Mouse (Mus musculus): ENCODE measurements around the gene Anks1b.

Anks1b gene

GRCm38 (mm10) chr10:90728401-90729358 is 855.4 kb downstream of the Anks1b start:
- DNase-seq (ENCODE audit: low spot score), result peak; percentile 47

DNA sequence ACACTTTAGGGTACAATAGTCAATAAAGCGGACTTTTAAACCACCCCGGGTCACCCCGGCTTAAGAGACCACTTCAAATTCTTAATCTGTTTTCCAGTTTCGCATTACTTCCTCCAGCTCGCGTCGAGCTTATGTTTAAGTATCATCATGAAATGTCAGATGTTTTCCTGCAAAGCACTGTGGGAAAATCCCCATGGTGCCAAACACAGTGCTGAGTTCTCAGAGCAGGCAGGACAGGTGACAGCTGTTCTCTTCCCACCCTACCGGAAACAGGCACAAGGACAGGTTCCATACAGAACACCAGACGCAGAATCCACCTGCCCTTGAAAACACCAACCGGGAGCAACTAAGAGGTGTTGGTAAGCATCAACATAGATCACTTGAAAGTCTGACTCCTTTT is 856.2 kb downstream of the Anks1b start:
- DNase-seq (ENCODE audit: low spot score), result no peak

GRCm38 (mm10) chr10:90732823-90733222 is 859.5 kb downstream of the Anks1b start:
- no peak for DNase-seq (ENCODE audit: low spot score)

GRCm38 (mm10) chr10:90733632-90734031 is 860.3 kb downstream of the Anks1b start:
- peak; percentile 4 for DNase-seq (ENCODE audit: low spot score)

DNA sequence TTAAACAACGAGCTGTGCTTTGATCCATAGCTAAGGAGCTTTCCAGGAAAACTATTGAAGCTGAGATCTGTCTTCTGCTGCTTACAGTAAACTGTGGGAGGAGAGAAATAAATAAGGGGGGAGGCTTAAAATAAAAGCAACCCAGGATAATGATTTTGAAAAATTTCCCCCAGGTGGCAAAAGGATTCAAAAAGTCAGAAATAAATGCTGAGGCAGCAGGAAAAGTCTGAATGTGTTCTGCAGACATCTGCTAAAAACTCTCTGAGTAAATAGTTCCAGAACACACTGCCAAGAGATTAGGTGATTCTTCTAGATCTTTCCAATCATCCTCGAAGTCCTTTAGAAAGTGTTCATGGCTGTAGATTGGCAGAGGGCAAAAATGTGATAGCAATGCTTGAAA is 865.2 kb downstream of the Anks1b start:
- DNase-seq (ENCODE audit: low spot score), result no peak

- DNase-seq (ENCODE audit: low spot score), result no peak
Observed at GRCm38 (mm10) chr10:90740956-90741355, 867.6 kb downstream of the Anks1b start.

DNA sequence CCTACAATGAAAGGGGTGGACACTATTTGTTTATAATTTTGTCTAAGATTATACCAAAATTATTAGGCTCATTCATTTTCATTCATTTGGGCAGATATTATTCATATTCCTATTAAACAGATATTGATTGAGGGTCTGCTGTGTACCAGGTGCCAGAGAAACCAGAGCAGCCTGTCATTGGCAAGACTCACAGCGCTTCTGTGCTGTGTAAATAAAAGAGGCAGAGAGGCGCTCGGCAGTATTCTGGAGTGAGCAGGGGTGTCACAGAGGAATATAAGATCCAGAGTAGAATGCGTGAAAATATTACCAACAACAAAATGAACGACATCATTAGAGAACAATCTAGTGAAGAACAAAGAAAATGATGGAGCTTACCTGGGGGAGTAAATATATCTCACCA is 878.6 kb downstream of the Anks1b start:
- no peak for DNase-seq (ENCODE audit: low spot score)

DNA sequence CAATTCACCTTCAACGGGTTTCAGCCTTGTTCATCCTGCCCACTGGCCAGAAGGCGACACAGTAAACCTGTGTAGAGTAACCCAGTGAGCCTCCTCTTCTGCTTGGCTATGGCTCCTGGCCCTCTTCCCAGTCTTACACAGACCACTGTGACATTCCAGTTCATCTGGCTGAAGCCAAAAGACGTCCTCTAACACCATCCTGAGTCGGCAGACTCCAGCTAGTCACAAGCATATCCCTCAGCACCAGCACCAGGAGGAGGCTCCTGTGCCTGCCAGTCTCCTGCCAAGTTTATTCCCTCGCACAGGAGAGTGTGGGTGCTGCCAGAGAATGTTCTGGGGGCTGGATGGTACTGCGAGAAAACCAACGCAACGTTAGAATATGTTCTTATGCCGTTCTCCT is 879.8 kb downstream of the Anks1b start:
- no peak for DNase-seq (ENCODE audit: low spot score)

DNA sequence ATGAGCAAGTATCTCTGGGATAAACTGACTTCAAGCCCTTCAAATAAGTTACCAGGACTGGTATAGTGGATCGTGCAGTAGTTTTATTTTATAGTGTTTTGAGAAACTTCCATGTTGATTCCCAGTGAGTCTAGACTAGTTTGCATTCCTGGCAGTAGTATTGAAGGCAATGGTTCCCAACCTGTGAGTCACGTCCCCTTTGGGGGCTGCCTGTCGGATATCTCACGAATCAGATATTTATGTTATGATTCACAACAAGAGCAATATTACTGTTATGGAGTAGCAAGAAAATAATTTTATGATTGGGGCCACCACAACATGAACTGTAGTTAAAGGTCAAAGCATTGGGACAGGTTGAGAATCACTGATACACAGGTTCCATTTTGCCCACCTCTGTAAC is 884.5 kb downstream of the Anks1b start:
- DNase-seq (ENCODE audit: low spot score), result no peak

GRCm38 (mm10) chr10:90759929-90760328 is 886.6 kb downstream of the Anks1b start:
- DNase-seq (ENCODE audit: low spot score), result no peak

GRCm38 (mm10) chr10:90766261-90766660 is 893.0 kb downstream of the Anks1b start:
- no peak for DNase-seq (ENCODE audit: low spot score)

- no peak for DNase-seq (ENCODE audit: low spot score)
Observed at GRCm38 (mm10) chr10:90770403-90770955, 897.2 kb downstream of the Anks1b start.

GRCm38 (mm10) chr10:90771046-90771445 is 897.7 kb downstream of the Anks1b start:
- no peak for DNase-seq (ENCODE audit: low spot score)

DNA sequence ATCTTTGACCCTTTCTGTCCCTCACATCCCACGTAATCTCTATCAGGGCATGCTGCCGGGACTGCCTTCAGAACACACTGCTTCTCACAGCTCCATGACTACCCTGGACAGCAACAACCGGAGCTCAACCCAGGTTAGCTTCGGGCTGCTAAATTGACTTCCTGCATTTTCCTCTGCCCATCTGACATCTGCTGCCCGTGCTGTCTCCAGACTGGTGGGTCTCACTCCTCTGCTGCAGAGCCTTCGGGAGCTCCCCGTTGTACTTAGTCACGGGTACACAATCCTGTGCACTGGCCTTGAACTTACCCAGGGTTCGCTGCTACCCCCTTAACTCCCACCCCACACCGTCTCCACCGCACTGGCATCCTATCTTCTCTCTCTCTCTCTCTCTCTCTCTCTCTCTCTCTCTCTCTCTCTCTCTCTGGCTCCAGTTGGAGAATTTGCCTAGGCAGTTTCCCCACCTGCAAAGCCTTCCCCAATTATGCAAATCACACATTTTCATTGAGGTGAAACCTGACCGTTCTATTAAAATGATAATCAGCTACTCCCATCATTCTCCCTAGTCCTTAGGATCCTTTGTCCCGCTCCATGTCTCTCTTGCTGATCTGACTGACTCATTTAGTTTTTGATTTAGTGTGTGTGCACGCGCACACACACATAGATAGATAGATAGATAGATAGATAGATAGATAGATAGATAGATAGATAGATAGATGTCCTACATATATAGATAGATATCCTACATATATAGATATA is 898.3 kb downstream of the Anks1b start:
- DNase-seq (ENCODE audit: low spot score), result no peak

- no peak for DNase-seq (ENCODE audit: low spot score)
Observed at GRCm38 (mm10) chr10:90779561-90780400, 906.5 kb downstream of the Anks1b start.

DNA sequence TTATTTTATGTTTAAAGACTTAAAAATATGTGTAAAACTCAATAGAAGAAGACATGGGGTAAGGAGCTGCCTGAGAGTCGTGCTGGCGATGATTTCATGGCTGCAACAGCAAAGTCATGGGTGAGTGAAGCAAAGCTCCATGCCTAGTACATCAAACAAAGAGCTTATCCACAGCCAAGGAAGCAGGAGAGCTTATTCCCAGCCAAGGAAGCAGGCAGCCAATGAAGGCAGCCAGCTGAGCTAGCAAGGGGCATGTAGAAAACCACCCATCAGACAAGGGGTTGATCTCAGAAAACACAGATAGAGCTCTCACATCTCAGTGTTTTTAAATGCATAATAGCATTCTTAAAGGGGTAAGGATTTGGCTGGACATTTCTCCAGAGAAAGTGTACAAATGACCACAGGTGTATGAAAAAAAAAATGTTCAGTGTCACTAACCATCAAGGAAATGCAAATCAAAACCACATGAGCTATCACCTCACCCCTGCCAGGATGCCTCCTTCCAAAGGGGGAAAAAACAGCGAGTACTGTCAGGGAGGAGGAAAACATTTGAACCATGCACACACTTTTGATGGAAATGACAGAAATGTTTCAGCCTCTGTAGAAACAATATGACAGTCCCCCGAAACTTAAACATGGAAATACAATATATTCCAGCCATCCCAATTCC is 911.8 kb downstream of the Anks1b start:
- DNase-seq (ENCODE audit: low spot score), result no peak

DNA sequence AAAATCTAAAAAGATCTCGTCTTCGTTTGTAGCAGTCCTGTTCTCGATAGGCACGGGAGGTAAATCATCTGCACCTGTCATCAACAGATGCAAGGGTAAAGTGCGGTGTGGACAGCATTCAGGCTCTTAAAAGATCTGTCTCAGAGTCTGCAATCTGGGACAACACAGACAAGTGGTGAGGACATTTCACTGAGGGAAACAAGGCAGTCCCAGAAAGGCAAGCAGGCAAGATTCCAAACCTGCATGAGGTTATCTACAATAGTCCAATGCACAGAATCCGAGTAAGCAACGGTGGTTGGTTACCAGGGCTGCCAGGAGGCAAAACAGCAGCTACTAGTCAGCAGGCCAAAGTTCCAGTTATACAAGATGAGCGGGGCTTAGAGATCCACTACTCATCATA is 912.4 kb downstream of the Anks1b start:
- DNase-seq (ENCODE audit: low spot score), result no peak

DNA sequence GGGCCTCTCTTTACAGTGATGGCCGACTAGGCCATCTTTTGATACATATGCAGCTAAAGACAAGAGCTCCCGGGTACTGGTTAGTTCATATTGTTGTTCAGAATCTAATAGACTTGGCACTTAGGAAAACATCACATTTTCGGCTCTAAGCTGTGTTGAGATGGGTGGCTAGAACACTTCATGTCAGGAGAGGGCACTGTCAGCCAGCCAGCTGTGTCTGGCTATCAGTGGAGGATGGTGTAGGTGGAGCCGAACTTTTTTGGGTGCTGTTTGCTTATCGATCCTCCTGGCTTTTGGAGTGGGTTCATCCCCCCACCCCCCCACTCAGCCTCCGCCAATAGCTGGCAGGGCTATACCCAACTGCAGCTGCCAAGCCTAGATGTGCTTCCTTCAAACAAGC is 929.8 kb downstream of the Anks1b start:
- no peak for DNase-seq (ENCODE audit: low spot score)

DNA sequence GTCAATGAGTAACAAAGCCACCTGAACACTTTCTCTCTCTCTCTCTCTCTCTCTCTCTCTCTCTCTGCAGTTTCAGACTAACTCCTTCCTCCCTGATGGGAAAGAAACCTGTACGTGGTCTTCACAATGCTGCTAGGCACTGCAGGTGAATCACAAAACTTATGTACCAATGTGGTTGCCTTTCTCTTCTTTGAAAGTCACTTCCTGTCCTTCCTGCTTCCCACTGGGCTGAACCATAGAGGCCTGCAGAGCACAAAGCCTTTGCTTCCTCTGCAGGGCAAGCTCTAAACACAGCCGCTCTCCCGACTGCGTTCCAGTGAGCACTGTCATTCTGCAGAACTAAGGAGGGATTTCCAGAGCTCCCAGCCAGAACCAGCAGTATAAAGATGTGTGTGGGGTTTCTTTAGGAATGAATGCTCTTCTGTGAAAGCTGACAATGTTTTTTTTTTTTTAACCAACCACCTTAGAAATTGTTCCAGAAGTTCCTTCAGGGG is 931.3 kb downstream of the Anks1b start:
- DNase-seq (ENCODE audit: low spot score), result no peak

DNA sequence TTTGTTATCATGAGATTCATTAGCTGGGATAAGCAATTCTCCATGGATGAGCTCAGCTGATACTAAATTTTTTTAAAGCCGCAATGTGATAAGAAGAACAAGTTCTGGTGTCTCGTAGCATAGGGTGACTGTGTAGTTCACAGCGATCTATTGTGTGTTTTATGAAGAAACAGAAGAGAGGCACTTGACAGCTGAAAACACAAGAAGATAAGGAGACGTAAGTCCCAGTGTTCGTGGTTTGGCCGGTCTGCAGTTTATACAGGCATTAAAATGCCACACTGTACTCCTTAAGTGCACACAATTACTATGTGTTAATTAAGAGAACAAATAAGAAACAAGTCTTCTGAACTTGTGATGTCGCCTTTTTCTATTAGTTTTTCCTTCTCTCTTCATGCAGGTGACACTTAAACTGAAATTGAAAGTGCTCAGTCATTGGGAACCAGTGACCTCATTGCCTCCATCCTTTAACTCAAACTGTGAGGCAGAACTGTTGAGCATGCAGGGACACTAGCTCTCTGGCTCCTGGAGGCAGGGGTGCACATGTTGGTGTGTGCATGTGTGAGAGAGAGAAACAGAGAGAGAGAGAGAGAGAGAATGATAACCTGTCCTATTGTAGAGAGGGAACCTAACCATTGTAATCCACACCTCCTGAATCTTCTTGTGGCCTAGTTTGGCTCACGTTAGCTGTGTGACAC is 935.5 kb downstream of the Anks1b start:
- no peak for DNase-seq (ENCODE audit: low spot score)
